Mouse (Mus musculus) liver, adult 2 months (tissue): ENCODE data around the gene Eno2.

Source experiments
- CTCF ChIP-seq: fragments of 200-500 bp; IDR thresholded peaks from 2 replicates; pipeline ENCODE4 v1.5.1; 2011; ENCODE audit warnings: low read depth, low read length, control low read depth
- POLR2A ChIP-seq: fragments of 200-500 bp; IDR thresholded peaks from 2 replicates; pipeline ENCODE4 v1.6.1; 2011; ENCODE audit warnings: low read length, control low read depth; ENCODE audit not compliant: insufficient read depth; ENCODE audit errors: extremely low read depth

DNA sequence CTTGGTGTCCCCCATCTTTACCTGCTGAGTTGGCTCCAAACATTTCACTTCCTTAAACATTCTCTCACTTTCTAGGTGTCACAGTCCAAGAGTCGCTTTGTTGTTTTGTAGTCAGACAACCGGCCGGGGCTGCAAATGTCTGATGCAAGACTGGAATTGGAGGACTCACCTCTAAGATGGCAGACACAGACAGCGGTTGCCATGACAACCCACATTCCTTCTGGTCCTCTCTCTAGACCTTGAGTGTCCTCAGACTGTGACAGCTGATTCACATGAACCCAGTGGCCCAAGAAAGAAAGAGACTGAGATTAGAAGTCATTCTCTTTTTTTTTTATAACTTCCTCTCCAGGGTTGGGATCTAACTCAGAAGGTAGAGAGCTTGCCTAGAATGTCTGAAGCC, 20.0 kb upstream of the Eno2 start:
- no peak for TF ChIP-seq CTCF
- no peak for TF ChIP-seq POLR2A
